Mouse (Mus musculus): ENCODE measurements at regions not wholly inside any gene's neighbourhood (a gene's known extent, or its start where the extent isn't known, plus 50 kb on each side); places are given as distances from the start of the nearest gene placed in this dataset.

GRCm38 (mm10) chr2:75456272-75456671 is 202.8 kb upstream of the Hnrnpa3 start:
- no peak overlapping the region for H3K4me3 ChIP-seq (ENCODE audit: low read depth, low read length)
- no peaks in the 10 kb centered on the region for H3K27me3 ChIP-seq (ENCODE audit: insufficient read depth, low read length)
- TF ChIP-seq CTCF (IDR thresholded peaks at IDR 0.05; ENCODE audit: low read depth, low read length) (no peak), TAL1 (conservative IDR thresholded peaks at IDR 0.05; ENCODE audit: low read depth, low read length) (no peak), GATA1 (IDR thresholded peaks at IDR 0.05; ENCODE audit: borderline replicate concordance, low read length) (no peak), POLR2AphosphoS5 (IDR thresholded peaks at IDR 0.05; ENCODE audit: insufficient replicate concordance, low read depth, low read length) (no peak), GATA2 (IDR thresholded peaks at IDR 0.05; ENCODE audit: borderline replicate concordance, low read depth, low read length) (no peak)
- ATAC-seq (ENCODE audit: extremely low read depth, insufficient number of reproducible peaks, low FRiP score, poor library complexity, severe bottlenecking) (no peak), DNase-seq (ENCODE audit: low spot score) (no peak)
- no peaks in the 10 kb centered on the region for H3K36me3 ChIP-seq (replicated peaks)
- no peaks in the 10 kb centered on the region for H3K9me3 ChIP-seq (replicated peaks)
- no peaks in the 10 kb centered on the region for H3K4me1 ChIP-seq (ENCODE audit: insufficient read depth, low read depth, low read length)

DNA sequence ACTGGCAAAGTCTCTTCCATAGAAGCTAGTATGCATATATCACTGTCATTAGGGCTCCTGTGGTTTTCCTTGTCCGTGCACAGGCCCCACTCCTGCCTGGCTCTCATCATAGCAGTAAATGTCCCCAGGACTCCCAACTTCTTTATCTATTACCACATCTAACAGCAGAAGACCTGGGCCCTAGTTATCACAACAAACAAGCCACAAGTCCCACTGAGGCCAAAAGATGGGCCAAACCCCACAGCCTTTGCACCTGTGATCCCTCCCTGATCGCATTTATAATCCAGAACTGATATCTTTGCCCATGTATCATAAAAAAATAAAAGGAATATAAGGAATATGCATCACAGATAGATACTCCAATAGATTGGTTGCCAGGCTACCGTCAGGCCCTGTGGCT is 201.6 kb upstream of the Hnrnpa3 start:
- Histone ChIP-seq H3K9me3 (replicated peaks) (no peaks in the 10 kb centered on the region), H3K4me1 (ENCODE audit: insufficient read depth, low read depth, low read length) (no peaks in the 10 kb centered on the region), H3K27me3 (ENCODE audit: insufficient read depth, low read length) (no peaks in the 10 kb centered on the region), H3K4me3 (ENCODE audit: low read depth, low read length) (no peak overlapping the region), H3K36me3 (replicated peaks) (no peaks in the 10 kb centered on the region)
- no peak for ATAC-seq (ENCODE audit: extremely low read depth, insufficient number of reproducible peaks, low FRiP score, poor library complexity, severe bottlenecking)
- no peak for TF ChIP-seq TAL1 (conservative IDR thresholded peaks at IDR 0.05; ENCODE audit: low read depth, low read length)
- no peak for TF ChIP-seq GATA2 (IDR thresholded peaks at IDR 0.05; ENCODE audit: borderline replicate concordance, low read depth, low read length)
- no peak for TF ChIP-seq GATA1 (IDR thresholded peaks at IDR 0.05; ENCODE audit: borderline replicate concordance, low read length)
- TF ChIP-seq CTCF (IDR thresholded peaks at IDR 0.05; ENCODE audit: low read depth, low read length): no peak
- no peak for TF ChIP-seq POLR2AphosphoS5 (IDR thresholded peaks at IDR 0.05; ENCODE audit: insufficient replicate concordance, low read depth, low read length)
- no peak for DNase-seq (ENCODE audit: low spot score)

DNA sequence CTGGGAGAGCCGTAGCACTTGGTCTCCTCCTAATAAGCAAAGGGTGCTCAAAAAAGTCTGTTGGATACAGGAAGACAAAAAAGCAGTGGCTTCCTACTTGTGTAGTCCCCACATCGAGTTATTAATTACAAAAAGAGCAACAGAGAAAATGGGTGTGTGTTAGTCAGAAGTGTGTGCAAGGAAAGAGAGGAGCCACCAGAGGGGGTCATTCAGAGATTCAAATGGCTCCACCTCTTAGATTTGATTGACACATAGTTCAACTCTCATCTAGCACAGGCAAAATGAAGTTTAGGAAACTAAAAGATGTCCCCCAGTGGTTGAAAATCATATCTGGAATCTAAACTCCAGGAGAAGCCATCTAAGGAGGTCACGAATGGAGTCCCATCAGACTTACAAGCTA is 200.2 kb upstream of the Hnrnpa3 start:
- Histone ChIP-seq H3K27me3 (ENCODE audit: insufficient read depth, low read length) (no peaks in the 10 kb centered on the region), H3K36me3 (replicated peaks) (no peaks in the 10 kb centered on the region), H3K4me3 (ENCODE audit: low read depth, low read length) (no peak overlapping the region), H3K9me3 (replicated peaks) (no peaks in the 10 kb centered on the region), H3K4me1 (ENCODE audit: insufficient read depth, low read depth, low read length) (no peaks in the 10 kb centered on the region)
- TF ChIP-seq GATA1 (IDR thresholded peaks at IDR 0.05; ENCODE audit: borderline replicate concordance, low read length): no peak
- DNase-seq (ENCODE audit: low spot score) (no peak), ATAC-seq (ENCODE audit: extremely low read depth, insufficient number of reproducible peaks, low FRiP score, poor library complexity, severe bottlenecking) (no peak)

- Histone ChIP-seq H3K9me3 (replicated peaks) (no peaks in the 10 kb centered on the region), H3K4me3 (ENCODE audit: low read depth, low read length) (no peak overlapping the region), H3K27me3 (ENCODE audit: insufficient read depth, low read length) (no peaks in the 10 kb centered on the region), H3K36me3 (replicated peaks) (no peaks in the 10 kb centered on the region), H3K4me1 (ENCODE audit: insufficient read depth, low read depth, low read length) (no peaks in the 10 kb centered on the region)
- ATAC-seq (ENCODE audit: extremely low read depth, insufficient number of reproducible peaks, low FRiP score, poor library complexity, severe bottlenecking) (no peak), DNase-seq (ENCODE audit: low spot score) (no peak)
- TF ChIP-seq TAL1 (conservative IDR thresholded peaks at IDR 0.05; ENCODE audit: low read depth, low read length): no peak
- no peak for TF ChIP-seq GATA2 (IDR thresholded peaks at IDR 0.05; ENCODE audit: borderline replicate concordance, low read depth, low read length)
- TF ChIP-seq POLR2AphosphoS5 (IDR thresholded peaks at IDR 0.05; ENCODE audit: insufficient replicate concordance, low read depth, low read length): no peak
- TF ChIP-seq GATA1 (IDR thresholded peaks at IDR 0.05; ENCODE audit: borderline replicate concordance, low read length): no peak
- no peak for TF ChIP-seq CTCF (IDR thresholded peaks at IDR 0.05; ENCODE audit: low read depth, low read length)
These were observed 198.6 kb upstream of the Hnrnpa3 start for GRCm38 (mm10) chr2:75460419-75460818.

DNA sequence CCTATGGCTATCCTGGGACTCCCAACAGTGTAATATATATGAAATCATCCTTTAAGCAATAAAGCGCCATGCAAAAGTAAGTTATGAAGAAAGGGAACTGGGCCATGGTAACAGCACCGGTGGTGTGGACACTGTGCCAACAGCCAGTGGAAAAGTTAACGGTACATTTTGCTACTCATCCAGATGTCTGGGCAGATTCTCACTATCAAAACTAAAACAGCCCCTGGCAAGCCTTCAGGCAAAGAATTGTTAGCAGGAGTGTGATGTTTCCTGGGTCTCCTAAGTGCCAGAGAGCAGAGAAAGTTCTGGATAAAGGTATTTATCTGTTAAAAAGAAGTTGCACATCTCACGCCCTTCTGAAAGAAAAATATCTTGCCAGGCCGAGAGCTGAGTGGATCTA is 198.0 kb upstream of the Hnrnpa3 start:
- ATAC-seq (ENCODE audit: extremely low read depth, insufficient number of reproducible peaks, low FRiP score, poor library complexity, severe bottlenecking) (no peak), DNase-seq (ENCODE audit: low spot score) (no peak)
- Histone ChIP-seq H3K36me3 (replicated peaks) (no peaks in the 10 kb centered on the region), H3K27me3 (ENCODE audit: insufficient read depth, low read length) (no peaks in the 10 kb centered on the region), H3K4me1 (ENCODE audit: insufficient read depth, low read depth, low read length) (no peaks in the 10 kb centered on the region), H3K9me3 (replicated peaks) (no peaks in the 10 kb centered on the region), H3K4me3 (ENCODE audit: low read depth, low read length) (no peak overlapping the region)
- TF ChIP-seq GATA2 (IDR thresholded peaks at IDR 0.05; ENCODE audit: borderline replicate concordance, low read depth, low read length): no peak

- Histone ChIP-seq H3K4me1 (ENCODE audit: insufficient read depth, low read depth, low read length) (no peaks in the 10 kb centered on the region), H3K36me3 (replicated peaks) (no peaks in the 10 kb centered on the region), H3K4me3 (ENCODE audit: low read depth, low read length) (no peak overlapping the region), H3K9me3 (replicated peaks) (no peaks in the 10 kb centered on the region), H3K27me3 (ENCODE audit: insufficient read depth, low read length) (no peaks in the 10 kb centered on the region)
- ATAC-seq (ENCODE audit: extremely low read depth, insufficient number of reproducible peaks, low FRiP score, poor library complexity, severe bottlenecking): no peak
- TF ChIP-seq GATA1 (IDR thresholded peaks at IDR 0.05; ENCODE audit: borderline replicate concordance, low read length): no peak
- TF ChIP-seq GATA2 (IDR thresholded peaks at IDR 0.05; ENCODE audit: borderline replicate concordance, low read depth, low read length): no peak
- no peak for DNase-seq (ENCODE audit: low spot score)
These were observed 197.6 kb upstream of the Hnrnpa3 start for GRCm38 (mm10) chr2:75461421-75461991.

DNA sequence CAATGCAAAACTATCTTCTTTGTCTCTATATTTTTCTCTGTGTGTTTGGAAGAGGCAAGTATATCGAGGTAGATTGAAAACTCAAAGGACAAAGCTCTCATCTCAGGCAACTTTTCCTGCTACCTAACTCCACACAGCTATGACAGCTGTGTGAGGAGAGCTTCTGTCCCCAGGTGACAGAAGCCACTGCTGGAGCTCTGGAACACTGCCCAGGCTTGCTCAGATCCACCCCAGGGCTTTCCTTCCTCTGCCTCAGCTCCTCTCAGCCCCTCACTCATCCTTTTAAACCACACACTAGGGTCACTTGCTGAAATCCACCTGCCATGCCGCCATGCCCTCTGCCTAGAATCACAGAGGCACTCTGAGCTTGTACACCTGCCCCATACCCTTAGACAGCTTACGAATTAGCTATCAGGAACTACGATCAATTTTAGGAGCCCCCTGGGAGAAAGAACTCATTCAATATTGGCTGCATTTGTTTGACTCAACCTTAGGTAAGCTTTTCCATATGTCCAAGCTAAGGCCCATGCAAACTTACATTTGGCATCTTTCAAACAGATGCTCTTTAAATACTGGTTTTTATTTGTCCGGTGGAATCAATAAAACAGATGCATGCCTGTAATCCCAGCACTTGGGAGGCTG is 196.9 kb upstream of the Hnrnpa3 start:
- Histone ChIP-seq H3K36me3 (replicated peaks) (no peaks in the 10 kb centered on the region), H3K4me1 (ENCODE audit: insufficient read depth, low read depth, low read length) (no peaks in the 10 kb centered on the region), H3K27me3 (ENCODE audit: insufficient read depth, low read length) (no peaks in the 10 kb centered on the region), H3K9me3 (replicated peaks) (no peaks in the 10 kb centered on the region), H3K4me3 (ENCODE audit: low read depth, low read length) (no peak overlapping the region)
- TF ChIP-seq GATA2 (IDR thresholded peaks at IDR 0.05; ENCODE audit: borderline replicate concordance, low read depth, low read length) (no peak), POLR2AphosphoS5 (IDR thresholded peaks at IDR 0.05; ENCODE audit: insufficient replicate concordance, low read depth, low read length) (no peak), GATA1 (IDR thresholded peaks at IDR 0.05; ENCODE audit: borderline replicate concordance, low read length) (no peak), TAL1 (conservative IDR thresholded peaks at IDR 0.05; ENCODE audit: low read depth, low read length) (no peak), CTCF (IDR thresholded peaks at IDR 0.05; ENCODE audit: low read depth, low read length) (no peak)
- ATAC-seq (ENCODE audit: extremely low read depth, insufficient number of reproducible peaks, low FRiP score, poor library complexity, severe bottlenecking): no peak
- DNase-seq (ENCODE audit: low spot score): no peak

Data from G1E (cell line).